Mouse (Mus musculus): ENCODE measurements at regions not wholly inside any gene's neighbourhood (a gene's known extent, or its start where the extent isn't known, plus 50 kb on each side); places are given as distances from the start of the nearest gene placed in this dataset.

DNA sequence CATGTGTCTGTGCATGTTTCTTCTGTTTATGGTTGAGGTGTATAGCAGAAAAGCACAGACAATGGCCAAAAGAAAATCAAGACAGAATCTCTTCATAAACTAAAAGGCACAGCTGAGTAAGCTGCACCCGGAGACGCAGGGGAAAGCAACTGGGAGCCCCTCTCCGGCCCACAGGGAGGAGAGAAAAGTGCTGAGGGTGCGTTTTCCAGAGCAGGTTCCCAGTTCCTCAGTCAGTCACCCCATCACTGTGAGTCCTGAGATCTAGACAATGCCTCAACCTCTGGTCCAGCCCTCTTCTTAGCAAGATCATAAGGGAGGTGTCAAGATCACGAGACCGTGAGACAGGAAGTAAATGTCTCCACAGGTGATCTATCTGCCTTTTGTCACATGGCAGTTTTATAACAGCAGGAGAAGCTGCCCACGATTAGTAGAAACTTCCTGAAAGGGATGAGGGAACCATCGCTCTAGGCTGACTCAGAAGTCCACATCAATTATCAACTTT, 110.7 kb downstream of the Tmem17 start:
- Histone ChIP-seq H3K4me3 (ENCODE audit: low read depth, low read length) (no peak overlapping the region), H3K9ac (replicated peaks; ENCODE audit: low read depth, low read length) (no peak overlapping the region), H3K4me2 (replicated peaks; ENCODE audit: low read depth, low read length) (no peak overlapping the region), H3K36me3 (ENCODE audit: control insufficient read depth, insufficient read depth, low read length) (no peaks in the 10 kb centered on the region), H3K27me3 (ENCODE audit: control insufficient read depth, insufficient read depth, low read length) (no peaks in the 10 kb centered on the region), H3K9me3 (ENCODE audit: control insufficient read depth, low read depth, low read length) (no peaks in the 10 kb centered on the region), H3K27ac (ENCODE audit: low read length) (peak overlapping the region; percentile 52), H3K4me1 (ENCODE audit: control insufficient read depth, insufficient read depth, low read length) (no peaks in the 10 kb centered on the region)
- 41% methylated on average over 8 of the region's 8 CpGs for WGBS
- ATAC-seq (ENCODE audit: insufficient number of reproducible peaks, insufficient read depth, low FRiP score, low read depth) = no peak

DNA sequence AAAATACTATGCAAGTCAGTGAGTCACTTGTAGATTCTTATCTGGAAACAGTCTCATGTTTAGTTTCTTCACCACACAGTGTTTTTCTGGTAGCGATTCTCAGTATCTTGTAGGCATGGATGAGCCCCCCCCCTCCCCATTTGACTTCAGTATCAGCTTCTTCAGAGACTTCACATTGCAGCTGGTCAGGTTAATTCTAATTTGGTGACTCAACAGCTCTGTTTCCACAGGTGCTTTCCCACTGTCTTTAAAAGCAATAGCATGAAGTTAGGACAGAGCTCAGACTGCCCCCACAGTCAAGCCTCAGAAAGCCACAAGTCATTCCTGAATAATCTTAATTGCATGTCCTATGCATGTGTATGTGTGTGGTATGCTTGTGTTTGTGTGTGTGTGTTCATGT, 114.5 kb downstream of the Tmem17 start:
- Histone ChIP-seq H3K9ac (replicated peaks; ENCODE audit: low read depth, low read length) (no peak overlapping the region), H3K27me3 (ENCODE audit: control insufficient read depth, insufficient read depth, low read length) (no peaks in the 10 kb centered on the region), H3K27ac (ENCODE audit: low read length) (no peak overlapping the region), H3K4me1 (ENCODE audit: control insufficient read depth, insufficient read depth, low read length) (peaks cover 13% of the 10 kb centered on the region), H3K4me2 (replicated peaks; ENCODE audit: low read depth, low read length) (no peak overlapping the region), H3K9me3 (ENCODE audit: control insufficient read depth, low read depth, low read length) (no peaks in the 10 kb centered on the region), H3K36me3 (ENCODE audit: control insufficient read depth, insufficient read depth, low read length) (no peaks in the 10 kb centered on the region), H3K4me3 (ENCODE audit: low read depth, low read length) (no peak overlapping the region)
- no peak for ATAC-seq (ENCODE audit: insufficient number of reproducible peaks, insufficient read depth, low FRiP score, low read depth)
- 81% methylated on average over 1 of the region's 1 CpGs for WGBS

DNA sequence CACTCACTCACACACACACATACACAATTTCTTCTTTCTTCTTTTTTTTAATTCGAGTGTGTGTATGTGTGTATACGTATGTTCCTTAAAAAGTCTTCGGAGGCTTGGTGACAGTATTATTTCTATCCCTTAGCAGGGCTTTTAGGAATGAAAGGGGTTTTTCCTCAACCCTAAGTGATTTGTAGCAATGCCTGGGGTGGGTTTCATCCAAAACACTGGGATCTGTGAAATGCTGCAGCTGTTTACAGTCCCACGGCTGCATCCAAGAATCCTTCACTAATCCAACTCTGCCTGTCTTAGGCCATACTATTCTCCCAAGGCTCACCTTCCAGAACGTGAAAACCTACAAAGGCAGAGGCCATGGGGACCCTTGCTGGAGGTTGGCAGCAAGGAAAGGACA, 116.6 kb downstream of the Tmem17 start:
- no peak for ATAC-seq (ENCODE audit: insufficient number of reproducible peaks, insufficient read depth, low FRiP score, low read depth)
- no peaks in the 10 kb centered on the region for H3K36me3 ChIP-seq (ENCODE audit: control insufficient read depth, insufficient read depth, low read length)
- WGBS = 64% methylated on average over 5 of the region's 5 CpGs
- peak overlapping the region; percentile 78 for H3K27ac ChIP-seq (ENCODE audit: low read length)
- no peak overlapping the region for H3K4me3 ChIP-seq (ENCODE audit: low read depth, low read length)
- no peaks in the 10 kb centered on the region for H3K9me3 ChIP-seq (ENCODE audit: control insufficient read depth, low read depth, low read length)
- H3K27me3 ChIP-seq (ENCODE audit: control insufficient read depth, insufficient read depth, low read length) = no peaks in the 10 kb centered on the region
- peaks cover 13% of the 10 kb centered on the region for H3K4me1 ChIP-seq (ENCODE audit: control insufficient read depth, insufficient read depth, low read length)
- no peak overlapping the region for H3K4me2 ChIP-seq (replicated peaks; ENCODE audit: low read depth, low read length)
- no peak overlapping the region for H3K9ac ChIP-seq (replicated peaks; ENCODE audit: low read depth, low read length)

DNA sequence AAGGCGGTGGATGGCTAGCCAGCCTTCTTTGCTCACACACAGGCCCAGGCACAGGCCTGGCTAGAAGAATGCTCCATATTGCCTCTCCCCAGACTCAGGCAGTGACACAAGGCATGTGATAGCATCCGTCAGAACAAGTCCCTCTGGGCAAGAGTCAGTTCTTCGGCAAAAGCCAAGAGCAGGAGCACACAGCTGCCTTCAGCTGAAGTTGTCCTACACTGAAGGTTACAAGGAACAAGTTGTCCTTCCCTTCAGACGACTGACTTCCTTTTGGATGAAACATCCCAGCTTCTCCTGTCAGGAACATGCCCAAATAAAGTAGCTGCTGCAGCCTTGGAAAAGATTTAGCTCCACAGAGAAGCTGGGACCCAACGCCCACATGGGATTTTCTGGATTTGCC, 117.1 kb downstream of the Tmem17 start:
- H3K36me3 ChIP-seq (ENCODE audit: control insufficient read depth, insufficient read depth, low read length) = no peaks in the 10 kb centered on the region
- 51% methylated on average over 5 of the region's 5 CpGs for WGBS
- peak overlapping the region; percentile 78 for H3K27ac ChIP-seq (ENCODE audit: low read length)
- H3K27me3 ChIP-seq (ENCODE audit: control insufficient read depth, insufficient read depth, low read length) = no peaks in the 10 kb centered on the region
- H3K4me2 ChIP-seq (replicated peaks; ENCODE audit: low read depth, low read length) = no peak overlapping the region; the same call in 1 of the 2 replicates
- peaks cover 13% of the 10 kb centered on the region for H3K4me1 ChIP-seq (ENCODE audit: control insufficient read depth, insufficient read depth, low read length)
- H3K4me3 ChIP-seq (ENCODE audit: low read depth, low read length) = no peak overlapping the region
- no peaks in the 10 kb centered on the region for H3K9me3 ChIP-seq (ENCODE audit: control insufficient read depth, low read depth, low read length)
- no peak overlapping the region for H3K9ac ChIP-seq (replicated peaks; ENCODE audit: low read depth, low read length)
- ATAC-seq (ENCODE audit: insufficient number of reproducible peaks, insufficient read depth, low FRiP score, low read depth) = no peak

DNA sequence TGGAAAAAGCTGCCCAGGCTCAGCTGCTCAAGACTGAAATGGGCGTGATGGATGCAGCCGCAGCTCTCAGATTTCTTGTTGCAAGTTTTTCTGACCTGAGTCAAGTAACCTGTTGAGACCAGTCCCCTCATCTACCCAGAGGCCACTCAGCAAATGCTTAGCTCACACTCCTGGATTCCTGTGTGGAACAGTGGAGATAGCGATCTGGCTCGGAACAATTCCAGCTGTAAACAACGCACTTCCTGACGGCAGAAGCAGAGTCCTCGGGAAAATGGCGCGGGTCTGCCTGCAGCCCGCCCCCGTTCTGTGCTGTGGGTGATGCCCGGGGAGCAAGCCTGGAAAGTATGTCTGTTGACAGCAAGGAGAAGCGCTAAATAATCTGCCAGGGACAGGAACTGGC, 117.7 kb downstream of the Tmem17 start:
- peak overlapping the region; percentile 8; the same call in 1 of the 2 replicates for H3K4me3 ChIP-seq (ENCODE audit: low read depth, low read length)
- peak overlapping the region; percentile 78 for H3K27ac ChIP-seq (ENCODE audit: low read length)
- H3K9me3 ChIP-seq (ENCODE audit: control insufficient read depth, low read depth, low read length) = no peaks in the 10 kb centered on the region
- peaks cover 13% of the 10 kb centered on the region for H3K4me1 ChIP-seq (ENCODE audit: control insufficient read depth, insufficient read depth, low read length)
- H3K4me2 ChIP-seq (replicated peaks; ENCODE audit: low read depth, low read length) = peak overlapping the region; percentile 38
- H3K27me3 ChIP-seq (ENCODE audit: control insufficient read depth, insufficient read depth, low read length) = no peaks in the 10 kb centered on the region
- WGBS = 5% methylated on average over 13 of the region's 13 CpGs
- no peaks in the 10 kb centered on the region for H3K36me3 ChIP-seq (ENCODE audit: control insufficient read depth, insufficient read depth, low read length)
- H3K9ac ChIP-seq (replicated peaks; ENCODE audit: low read depth, low read length) = no peak overlapping the region
- ATAC-seq (ENCODE audit: insufficient number of reproducible peaks, insufficient read depth, low FRiP score, low read depth) = peak; percentile 40; the same call in 1 of the 2 replicates

DNA sequence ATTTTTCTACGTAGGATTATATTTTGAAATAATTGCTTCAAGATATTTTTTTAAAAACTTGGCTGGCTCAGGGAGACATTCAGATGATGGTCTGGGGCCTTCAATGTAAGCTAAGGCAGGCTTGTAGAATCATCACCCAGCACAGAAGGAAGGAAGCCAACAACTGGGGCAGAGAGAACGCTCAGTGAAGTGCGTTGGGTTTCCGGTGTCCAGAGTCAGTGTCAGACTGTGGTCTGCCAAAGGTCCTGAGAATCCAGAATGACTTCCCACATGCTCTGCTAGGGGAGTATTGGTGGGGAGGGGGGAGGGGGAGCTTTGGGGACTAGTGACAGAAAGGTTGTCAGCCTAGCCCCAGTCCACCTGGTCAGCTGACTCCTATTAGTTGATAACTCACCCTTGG, 118.1 kb downstream of the Tmem17 start:
- H3K4me3 ChIP-seq (ENCODE audit: low read depth, low read length) = peak overlapping the region; percentile 8; the same call in 1 of the 2 replicates
- peaks cover 13% of the 10 kb centered on the region for H3K4me1 ChIP-seq (ENCODE audit: control insufficient read depth, insufficient read depth, low read length)
- H3K9me3 ChIP-seq (ENCODE audit: control insufficient read depth, low read depth, low read length) = no peaks in the 10 kb centered on the region
- H3K9ac ChIP-seq (replicated peaks; ENCODE audit: low read depth, low read length) = no peak overlapping the region
- no peaks in the 10 kb centered on the region for H3K27me3 ChIP-seq (ENCODE audit: control insufficient read depth, insufficient read depth, low read length)
- H3K36me3 ChIP-seq (ENCODE audit: control insufficient read depth, insufficient read depth, low read length) = no peaks in the 10 kb centered on the region
- peak overlapping the region; percentile 78 for H3K27ac ChIP-seq (ENCODE audit: low read length)
- H3K4me2 ChIP-seq (replicated peaks; ENCODE audit: low read depth, low read length) = peak overlapping the region; percentile 38
- 40% methylated on average over 4 of the region's 4 CpGs for WGBS
- ATAC-seq (ENCODE audit: insufficient number of reproducible peaks, insufficient read depth, low FRiP score, low read depth) = 0 out of 2 replicates have a peak, but pooled peaks have one; percentile 21

DNA sequence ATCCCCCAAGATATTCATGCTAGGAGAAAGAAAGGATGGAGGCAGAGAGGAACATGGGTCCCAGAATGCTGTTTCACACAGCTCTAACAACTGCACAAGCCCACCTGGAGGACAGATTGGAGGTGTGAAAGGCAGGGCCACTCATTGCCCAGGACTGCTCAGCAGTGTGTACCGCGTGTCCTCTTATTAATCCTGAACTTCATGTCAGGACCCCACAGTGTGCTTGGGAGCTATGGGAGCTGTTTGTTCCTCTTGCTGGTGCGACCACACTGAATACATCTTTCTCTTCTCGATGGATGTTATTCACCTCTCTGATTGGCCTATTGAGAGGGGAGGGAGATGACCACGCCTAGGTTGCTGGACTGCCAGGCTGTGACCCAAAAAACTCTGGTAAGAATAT, 119.1 kb downstream of the Tmem17 start:
- H3K36me3 ChIP-seq (ENCODE audit: control insufficient read depth, insufficient read depth, low read length) = no peaks in the 10 kb centered on the region
- H3K9me3 ChIP-seq (ENCODE audit: control insufficient read depth, low read depth, low read length) = no peaks in the 10 kb centered on the region
- WGBS = 82% methylated on average over 5 of the region's 5 CpGs
- no peak for ATAC-seq (ENCODE audit: insufficient number of reproducible peaks, insufficient read depth, low FRiP score, low read depth)
- H3K9ac ChIP-seq (replicated peaks; ENCODE audit: low read depth, low read length) = no peak overlapping the region
- no peak overlapping the region for H3K4me3 ChIP-seq (ENCODE audit: low read depth, low read length)
- H3K4me1 ChIP-seq (ENCODE audit: control insufficient read depth, insufficient read depth, low read length) = peaks cover 14% of the 10 kb centered on the region
- no peak overlapping the region for H3K4me2 ChIP-seq (replicated peaks; ENCODE audit: low read depth, low read length)
- no peak overlapping the region for H3K27ac ChIP-seq (ENCODE audit: low read length)
- H3K27me3 ChIP-seq (ENCODE audit: control insufficient read depth, insufficient read depth, low read length) = no peaks in the 10 kb centered on the region

DNA sequence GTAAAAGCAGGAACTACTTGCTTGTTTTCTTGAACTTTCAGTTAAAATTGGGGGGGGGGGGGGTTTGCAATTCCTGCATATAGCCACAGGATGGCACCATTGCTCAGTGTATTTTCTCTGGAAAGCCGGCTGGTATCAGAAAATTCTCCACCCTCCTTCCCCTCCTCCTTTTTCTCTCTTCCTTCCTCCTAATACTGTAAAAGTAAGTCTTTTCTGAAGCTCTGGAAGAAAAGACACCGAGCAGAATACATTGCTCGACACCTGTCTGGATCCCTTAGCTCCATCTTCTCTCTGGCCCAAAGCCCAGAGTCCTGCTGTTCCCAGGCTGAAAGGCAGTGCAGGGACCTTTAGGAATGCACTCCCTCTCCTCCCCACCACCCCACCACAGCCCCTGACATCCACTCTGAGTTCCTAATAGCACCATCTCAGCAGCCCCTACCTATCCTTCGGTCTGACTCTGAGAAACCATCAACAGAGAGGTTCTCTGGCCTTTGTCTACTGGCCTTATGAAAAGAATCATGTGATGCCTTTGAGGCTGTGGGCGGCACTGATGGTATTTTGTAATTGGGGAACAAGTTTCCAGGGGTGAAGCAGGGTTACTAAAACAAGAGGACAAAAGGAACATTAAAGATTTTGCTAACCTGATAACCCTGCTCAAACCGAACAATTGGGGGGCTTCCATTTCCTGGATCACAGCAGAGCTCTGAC, 119.9 kb downstream of the Tmem17 start:
- ATAC-seq (ENCODE audit: insufficient number of reproducible peaks, insufficient read depth, low FRiP score, low read depth) = peak; percentile 10; the same call in 1 of the 2 replicates
- Histone ChIP-seq H3K9ac (replicated peaks; ENCODE audit: low read depth, low read length) (no peak overlapping the region), H3K27me3 (ENCODE audit: control insufficient read depth, insufficient read depth, low read length) (no peaks in the 10 kb centered on the region), H3K4me1 (ENCODE audit: control insufficient read depth, insufficient read depth, low read length) (peaks cover 21% of the 10 kb centered on the region), H3K4me2 (replicated peaks; ENCODE audit: low read depth, low read length) (no peak overlapping the region), H3K4me3 (ENCODE audit: low read depth, low read length) (no peak overlapping the region), H3K9me3 (ENCODE audit: control insufficient read depth, low read depth, low read length) (no peaks in the 10 kb centered on the region), H3K36me3 (ENCODE audit: control insufficient read depth, insufficient read depth, low read length) (no peaks in the 10 kb centered on the region), H3K27ac (ENCODE audit: low read length) (no peak overlapping the region)
- 21% methylated on average over 6 of the region's 6 CpGs for WGBS

DNA sequence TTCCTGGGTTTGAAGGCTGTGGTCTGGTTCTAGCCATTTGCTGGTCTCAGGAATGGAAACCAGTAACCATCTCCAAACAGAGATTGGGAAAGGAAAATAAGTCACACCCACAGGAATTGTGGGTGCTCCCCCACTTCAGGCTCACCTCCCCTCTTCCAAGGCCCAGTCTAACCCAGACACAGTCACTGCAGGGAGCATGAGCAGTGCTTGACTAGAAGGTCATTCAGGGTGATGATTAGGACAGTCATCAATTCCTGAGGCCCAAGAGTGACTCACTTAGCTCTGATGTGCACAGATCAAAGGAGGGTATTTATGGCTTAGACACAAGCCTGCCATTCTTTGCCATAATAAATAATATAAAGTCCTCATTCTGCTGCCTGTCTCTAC, 120.4 kb downstream of the Tmem17 start:
- Histone ChIP-seq H3K36me3 (ENCODE audit: control insufficient read depth, insufficient read depth, low read length) (no peaks in the 10 kb centered on the region), H3K27ac (ENCODE audit: low read length) (no peak overlapping the region), H3K4me1 (ENCODE audit: control insufficient read depth, insufficient read depth, low read length) (peaks cover 26% of the 10 kb centered on the region), H3K9ac (replicated peaks; ENCODE audit: low read depth, low read length) (no peak overlapping the region), H3K27me3 (ENCODE audit: control insufficient read depth, insufficient read depth, low read length) (no peaks in the 10 kb centered on the region), H3K4me2 (replicated peaks; ENCODE audit: low read depth, low read length) (no peak overlapping the region), H3K9me3 (ENCODE audit: control insufficient read depth, low read depth, low read length) (no peaks in the 10 kb centered on the region), H3K4me3 (ENCODE audit: low read depth, low read length) (no peak overlapping the region)
- ATAC-seq (ENCODE audit: insufficient number of reproducible peaks, insufficient read depth, low FRiP score, low read depth) = no peak

All from stomach, embryonic 14.5 days (tissue).